Mouse (Mus musculus): ENCODE results near the gene Phgr1.

Gene Phgr1

DNA sequence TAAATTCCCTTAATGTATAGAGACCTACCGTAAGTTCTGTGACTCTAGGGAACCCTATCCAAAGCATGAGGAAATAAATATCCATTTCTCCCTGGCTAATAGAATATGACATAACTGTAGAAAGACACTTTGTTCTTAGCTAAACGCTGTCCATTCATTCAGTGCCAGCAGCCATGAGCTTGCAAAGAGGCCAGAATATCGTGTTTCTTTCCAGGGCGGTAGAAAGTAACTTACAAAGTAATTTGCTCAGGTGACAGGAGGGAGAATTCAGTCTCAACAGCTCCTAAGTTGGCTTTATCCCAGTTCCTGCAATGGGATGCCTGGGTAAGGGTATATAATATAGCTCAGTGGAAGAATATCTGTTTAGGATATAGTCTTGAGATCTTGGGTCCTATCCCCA is 51.8 kb downstream of the Phgr1 start:
- peak; percentile 55 for DNase-seq
